In genomic region chr15:100825249-100825856, GRCm38 (mm10) we compare ENCODE assay signal across 10 mouse cellular contexts. TPM values are rescaled to one million over a fixed set of nuclear protein-coding genes. Genes with fewer than 3 reads are reported as not detected.
DNase-seq lines count a peak whose midpoint lies in the region; ATAC-seq and TF ChIP-seq lines count a peak whose summit lies in the region.
"Had no signal": no experiment of that assay in that cellular context is flagged by ENCODE, and none has a peak within 500 bp of the region (broad histone marks: within the 10 kb centered on the region; RNA-seq: fewer than 3 reads in every experiment).

No protein-coding gene starts in this region.

- H3K36me3 ChIP-seq in embryonic facial prominence, embryonic 11.5 days (replicated peaks; ENCODE audit: control insufficient read depth, insufficient read depth, low read depth, low read length) = no peaks in the 10 kb centered on the region
- no peaks in the 10 kb centered on the region for H3K36me3 ChIP-seq in intestine, embryonic 15.5 days
- H3K36me3 ChIP-seq in midbrain, postnatal 0 days (ENCODE audit: insufficient read depth, low read length) = no peaks in the 10 kb centered on the region

- H3K9me3 ChIP-seq in embryonic facial prominence, embryonic 11.5 days (replicated peaks; ENCODE audit: control insufficient read depth, low read length) = no peaks in the 10 kb centered on the region
- no peaks in the 10 kb centered on the region for H3K9me3 ChIP-seq in intestine, embryonic 15.5 days
- H3K9me3 ChIP-seq in midbrain, postnatal 0 days (ENCODE audit: low read length) = no peaks in the 10 kb centered on the region

- no peak overlapping the region; the same call in 1 of the 2 replicates for H3K9ac ChIP-seq in embryonic facial prominence, embryonic 11.5 days (replicated peaks; ENCODE audit: low read length)
- no peak overlapping the region for H3K9ac ChIP-seq in intestine, embryonic 15.5 days
- peak overlapping the region; percentile 40 for H3K9ac ChIP-seq in midbrain, postnatal 0 days (replicated peaks; ENCODE audit: low read length, poor library complexity, severe bottlenecking)

- H3K27me3 ChIP-seq in embryonic facial prominence, embryonic 11.5 days (ENCODE audit: control insufficient read depth, insufficient read depth, low read length) = peaks cover 5% of the 10 kb centered on the region; the same call in 1 of the 2 replicates
- no peaks in the 10 kb centered on the region for H3K27me3 ChIP-seq in intestine, embryonic 15.5 days (replicated peaks)
- H3K27me3 ChIP-seq in midbrain, postnatal 0 days (ENCODE audit: insufficient read depth, low read length) = no peaks in the 10 kb centered on the region

- no peak overlapping the region for H3K27ac ChIP-seq in embryonic facial prominence, embryonic 11.5 days (replicated peaks; ENCODE audit: low read depth, low read length)
- peak overlapping the region; percentile 4; the same call in 1 of the 2 replicates for H3K27ac ChIP-seq in intestine, embryonic 15.5 days
- H3K27ac ChIP-seq in midbrain, postnatal 0 days (ENCODE audit: low read depth, low read length) = no peak overlapping the region

- TF ChIP-seq CTCF in midbrain, postnatal 0 days (IDR thresholded peaks at IDR 0.05) = no peak

- peak overlapping the region; percentile 21; the same call in 1 of the 2 replicates for H3K4me2 ChIP-seq in embryonic facial prominence, embryonic 11.5 days (ENCODE audit: low read depth, low read length)
- peak overlapping the region; percentile 53 for H3K4me2 ChIP-seq in intestine, embryonic 15.5 days (replicated peaks)
- H3K4me2 ChIP-seq in midbrain, postnatal 0 days (ENCODE audit: low read depth, low read length, poor library complexity, severe bottlenecking) = peak overlapping the region; percentile 57

- WGBS in embryonic facial prominence, embryonic 11.5 days = 16% methylated on average over 17 of the region's 26 CpGs
- WGBS in intestine, embryonic 15.5 days = 13% methylated on average over 26 of the region's 26 CpGs
- 13% methylated on average over 25 of the region's 26 CpGs for WGBS in midbrain, postnatal 0 days

- peak overlapping the region; percentile 6; the same call in 1 of the 2 replicates for H3K4me3 ChIP-seq in embryonic facial prominence, embryonic 11.5 days (ENCODE audit: low read depth, low read length)
- no peak overlapping the region; the same call in 1 of the 2 replicates for H3K4me3 ChIP-seq in intestine, embryonic 15.5 days (replicated peaks)
- H3K4me3 ChIP-seq in midbrain, postnatal 0 days (ENCODE audit: low read depth, low read length) = peak overlapping the region; percentile 29
- H3K4me3 ChIP-seq: myocyte had no signal

- peak; percentile 10 to 25 for DNase-seq in cerebellum, postnatal 36 days
- DNase-seq in cerebellum, adult 9-10 months = no peak
- no peak for DNase-seq in embryonic facial prominence, embryonic 11.5 days (ENCODE audit: low spot score)
- DNase-seq in midbrain, postnatal 0 days (ENCODE audit: low spot score) = peak; percentile 40
- no peak for DNase-seq in urinary bladder, postnatal 25 days (ENCODE audit: low spot score)
- DNase-seq in spleen, postnatal 14 days (ENCODE audit: low spot score in 2 of 2) = no peak
- DNase-seq: B cell, adult 2 months had no signal

- no peaks in the 10 kb centered on the region for H3K4me1 ChIP-seq in embryonic facial prominence, embryonic 11.5 days (ENCODE audit: control insufficient read depth, insufficient read depth, low read length)
- peaks cover 5% of the 10 kb centered on the region for H3K4me1 ChIP-seq in intestine, embryonic 15.5 days (replicated peaks)
- H3K4me1 ChIP-seq in midbrain, postnatal 0 days (ENCODE audit: insufficient read depth, low read length) = 0 out of 2 replicates have a peak, but pooled peaks cover 2% of the 10 kb centered on the region

- ATAC-seq in embryonic facial prominence, embryonic 11.5 days (replicated peaks; ENCODE audit: insufficient number of reproducible peaks, low FRiP score, low TSS enrichment, low read depth) = peak; percentile 44; the same call in 1 of the 2 replicates
- peak; percentile 65 for ATAC-seq in intestine, embryonic 15.5 days
- peak; percentile 66; the same call in 1 of the 2 replicates for ATAC-seq in midbrain, postnatal 0 days (ENCODE audit: low FRiP score)
- no peak for ATAC-seq in megakaryocyte progenitor cell, adult 5-6 weeks (replicated peaks; ENCODE audit: poor library complexity)

RNA-seq across cellular contexts. Expression of gene Scn8a, which starts 44.3 kb away (rescaled TPM):
- polyA plus RNA-seq in embryonic facial prominence, embryonic 11.5 days (2014; fragmentation: Nextera tagmentation; extraction: Ambion mirVana) = 5.6 and 8.2 TPM in 2 replicates
- 2.1 and 2.6 TPM in 2 replicates for polyA plus RNA-seq in intestine, embryonic 15.5 days (2015; fragmentation: Nextera tagmentation; extraction: Ambion mirVana)
- total RNA-seq in midbrain, postnatal 0 days (2014; rRNA removed) = 31.3 and 37.7 TPM in 2 replicates
- 14.1 and 22.4 TPM in 2 replicates for polyA plus RNA-seq in midbrain, postnatal 0 days (2015; fragmentation: Nextera tagmentation; extraction: Ambion mirVana)
- total RNA-seq in megakaryocyte progenitor cell, adult 5-6 weeks (2015) = not detected in 2 replicates
- not detected in 2 replicates for total RNA-seq in megakaryocyte progenitor cell, adult 5-6 weeks (2017)
- polyA plus RNA-seq: myocyte had no signal

Comparison
In these comparisons a context has a peak if more than half of its experiments do, and no peak if none do; other contexts are left out.
1. DNase-seq: peak in cerebellum, postnatal 36 days (2 of 2) and midbrain, postnatal 0 days (single experiment); none in cerebellum, adult 9-10 months (single experiment), embryonic facial prominence, embryonic 11.5 days (single experiment), urinary bladder, postnatal 25 days (single experiment) and spleen, postnatal 14 days (0 of 2).
2. Peak in every context shown above with its lines, with median percentiles within 50 percentile points of each other: H3K4me2 ChIP-seq.